Mouse (Mus musculus) B cell, adult 67 days (primary cell): ENCODE results near the gene Rpl9-ps6. TPM values are rescaled to one million over a fixed set of nuclear protein-coding genes. Genes with fewer than 3 reads are reported as not detected.

ENCODE experiments used
- total RNA-seq, 2 experiments: library from RNA; stranded (reverse); gene quantifications; 4 replicates each; pipeline ENCODE4 v1.2.4; 2023

Rpl9-ps6 gene
- 10 to 100 TPM; 70.2 to 71.4 TPM for total RNA-seq

DNA sequence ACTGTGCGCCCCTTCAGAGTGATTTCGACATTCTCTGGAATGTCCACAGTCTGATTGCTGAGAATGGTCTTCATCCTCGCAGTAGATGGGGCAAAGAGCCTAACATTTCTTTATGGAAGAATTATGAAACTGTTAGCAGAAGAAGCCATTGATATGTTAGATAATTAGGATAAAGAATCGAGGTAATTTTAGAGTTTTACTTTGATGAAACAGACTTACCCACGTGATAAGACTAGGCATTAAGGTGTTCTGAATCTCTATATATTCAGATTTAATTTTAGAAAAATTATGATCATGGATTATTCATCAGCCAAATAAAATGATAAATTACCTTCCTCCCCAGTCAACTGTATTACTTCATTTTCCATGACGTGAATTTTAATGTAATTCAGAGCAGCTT is at the start of gene Rpl9-ps6:
Rpl9-ps6 (minus strand) TSS at position 101 of the 400 bp plus-strand sequence.

DNA sequence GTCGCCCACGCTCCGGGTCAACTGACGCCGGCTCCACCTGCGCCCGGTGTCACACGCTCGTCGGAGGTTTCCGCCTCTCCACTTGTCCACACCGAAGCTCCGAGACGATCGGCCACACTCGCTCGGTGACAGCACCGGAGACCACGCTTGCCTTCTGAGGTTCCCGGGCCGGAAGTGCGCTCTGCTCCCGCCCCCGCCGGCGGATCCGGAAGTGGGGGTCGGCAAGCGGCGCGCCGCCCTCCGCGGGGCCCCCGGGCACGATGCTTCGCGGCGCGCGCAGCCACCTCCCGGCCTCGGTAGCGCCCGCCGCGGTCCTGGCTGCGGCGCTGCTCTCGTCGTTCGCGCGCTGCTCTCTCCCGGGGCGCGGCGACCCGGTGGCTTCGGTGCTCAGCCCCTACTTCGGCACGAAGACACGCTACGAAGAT is 19.3 kb upstream of the Rpl9-ps6 start, which contains the start of gene Minpp1:
Minpp1 (plus strand) TSS at position 89 of the 425 bp plus-strand sequence.

Other genes with a start within 250 kb of the Rpl9-ps6 start
- 100 to 1,000 TPM; 182 to 210 TPM for gene Sgms1, start 76.9 kb downstream of the Rpl9-ps6 start, total RNA-seq
- 10 to 100 TPM; 22.0 to 24.5 TPM for gene Minpp1, start 19.2 kb upstream of the Rpl9-ps6 start, total RNA-seq
- gene Papss2, start 129.2 kb upstream of the Rpl9-ps6 start, total RNA-seq = under 1 TPM in 1 of 2 experiments, not detected in 1; 0.15 TPM